Mouse (Mus musculus) erythroblast, embryonic 14.5 days (primary cell): Measurements from ENCODE around the gene Samsn1.

Experiments
- GATA1 ChIP-seq: IDR thresholded peaks from 2 replicates; pipeline ENCODE4 v1.6.1; 2012; ENCODE audit warnings: low read length, inconsistent platforms, mixed read lengths
- TAL1 ChIP-seq: IDR thresholded peaks from 3 replicates; pipeline ENCODE4 v1.6.1; 2012; ENCODE audit warnings: low read length, inconsistent platforms, mixed read lengths

GRCm38 (mm10) chr16:75820963-75821362 is 201.1 kb downstream of the Samsn1 start:
- TF ChIP-seq TAL1 (no peak), GATA1 (no peak)
